Mouse (Mus musculus) testis, postnatal 14 days (tissue): ENCODE data around the gene Scgb2b18.
"Not testable (repeated sequence)": the region's sequence is repeated elsewhere in the genome, so short reads cannot be mapped to it uniquely, and the experiment has no call there.

Experiments used
- DNase-seq: peaks from one replicate; pipeline ENCODE4 v3.0.0; 2021; ENCODE audit warnings: low spot score

Scgb2b18 gene

DNA sequence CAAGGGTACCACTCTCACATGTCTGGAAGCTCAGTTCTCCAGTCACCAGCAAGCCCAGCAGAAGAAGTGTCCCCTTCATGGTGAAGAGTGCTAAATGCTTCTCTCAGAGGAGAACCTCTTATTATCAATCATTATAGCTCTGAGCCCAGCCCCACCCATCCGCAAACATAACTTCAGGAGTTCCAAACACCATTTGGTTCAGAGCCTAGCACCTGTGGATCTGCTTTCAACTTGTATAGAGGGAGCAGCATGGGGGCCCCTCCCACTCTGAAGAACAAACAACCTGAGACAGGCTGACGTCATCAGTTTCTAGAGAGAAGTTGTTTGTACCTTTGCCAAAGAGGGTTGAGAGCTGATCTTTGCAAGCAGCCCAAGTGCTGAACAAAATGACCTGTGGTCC lies at the start of gene Scgb2b18:
Gene Scgb2b18 (minus strand): TSS at position 101 of the 400 bp plus-strand sequence.
- DNase-seq: not testable (repeated sequence)

DNA sequence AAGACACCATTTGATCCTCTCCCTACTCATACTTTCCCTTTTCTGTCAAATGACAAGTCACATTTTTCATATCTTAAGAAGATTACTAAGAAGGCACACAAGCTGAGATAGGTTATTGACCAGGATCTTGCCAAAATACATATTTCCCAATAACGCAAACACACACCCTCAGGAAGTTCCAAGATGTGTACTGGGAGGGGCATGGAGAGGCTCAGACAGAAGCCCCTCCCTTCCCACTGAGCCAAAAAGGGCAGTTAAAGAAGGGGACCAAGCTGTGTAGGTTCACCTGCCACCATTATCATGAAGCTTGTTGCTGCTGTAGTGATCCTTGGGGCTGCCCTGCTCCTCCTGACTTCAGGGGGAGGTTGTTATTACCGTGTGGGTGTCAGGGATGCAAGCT lies 11.6 kb upstream of the Scgb2b18 start, which contains the start of gene Scgb1b18:
Gene Scgb1b18 (plus strand): TSS at position 301 of the 400 bp plus-strand sequence.
- not testable (repeated sequence) for DNase-seq
